Mouse (Mus musculus) CD4-positive, CD25-positive, alpha-beta regulatory T cell, adult 4 months (primary cell): ENCODE measurements around the gene Hba-a1. TPM values are rescaled to one million over a fixed set of nuclear protein-coding genes. Genes with fewer than 3 reads are reported as not detected.
"Not testable (repeated sequence)": the region's sequence is repeated elsewhere in the genome, so short reads cannot be mapped to it uniquely, and the experiment has no call there.

Experiments used
- ATAC-seq: one replicate; pipeline ENCODE4 v1.8.0; 2017
- polyA plus RNA-seq, 2 experiments: library from polyadenylated mRNA; unstranded; fragments of 100-300 nt; shearing (Covaris generic); gene quantifications; one replicate each; pipeline ENCODE4 v1.2.1; 2017

The Hba-a1 gene
- polyA plus RNA-seq, 2 experiments from 2014 or later = 3.9 to 4.5 TPM

GRCm38 (mm10) chr11:32262674-32263415 is 20.5 kb upstream of the Hba-a1 start:
- ATAC-seq = no peak

GRCm38 (mm10) chr11:32265117-32265738 is 18.1 kb upstream of the Hba-a1 start:
- no peak for ATAC-seq

GRCm38 (mm10) chr11:32266194-32266593 is 17.1 kb upstream of the Hba-a1 start:
- ATAC-seq = no peak

- no peak for ATAC-seq
Measured at GRCm38 (mm10) chr11:32266776-32267175, 16.5 kb upstream of the Hba-a1 start.

- ATAC-seq = peak; percentile 96
Measured at GRCm38 (mm10) chr11:32267188-32267884, 16.0 kb upstream of the Hba-a1 start, which contains the start of gene Nprl3. Gene Nprl3 (minus strand): TSS chr11:32267707.

GRCm38 (mm10) chr11:32267964-32268363 is 15.3 kb upstream of the Hba-a1 start:
- ATAC-seq = peak; percentile 2

GRCm38 (mm10) chr11:32268952-32269351 is 14.4 kb upstream of the Hba-a1 start:
- ATAC-seq = no peak

- no peak for ATAC-seq
Measured at GRCm38 (mm10) chr11:32271178-32271577, 12.1 kb upstream of the Hba-a1 start.

GRCm38 (mm10) chr11:32276347-32276746 is 7.0 kb upstream of the Hba-a1 start, which contains the start of gene Hba-x:
Gene Hba-x (plus strand): TSS chr11:32276400.
- ATAC-seq = no peak

- no peak for ATAC-seq
Measured at GRCm38 (mm10) chr11:32277736-32278457, 5.4 kb upstream of the Hba-a1 start.

- ATAC-seq = no peak
Measured at GRCm38 (mm10) chr11:32278458-32278957, 4.8 kb upstream of the Hba-a1 start.

GRCm38 (mm10) chr11:32280646-32281045 is 2.7 kb upstream of the Hba-a1 start:
- no peak for ATAC-seq

- ATAC-seq = no peak
Measured at GRCm38 (mm10) chr11:32281416-32282144, 1.7 kb upstream of the Hba-a1 start.

GRCm38 (mm10) chr11:32284582-32284981 is 1.3 kb downstream of the Hba-a1 start:
- ATAC-seq = not testable (repeated sequence)

- no peak for ATAC-seq
Measured at GRCm38 (mm10) chr11:32285031-32285775, 1.9 kb downstream of the Hba-a1 start.

- not testable (repeated sequence) for ATAC-seq
Measured at GRCm38 (mm10) chr11:32285887-32286286, 2.6 kb downstream of the Hba-a1 start.

GRCm38 (mm10) chr11:32286695-32287492 is 3.6 kb downstream of the Hba-a1 start, which contains the start of gene Hbq1b:
Gene Hbq1b (plus strand): TSS chr11:32286965.
- ATAC-seq = peak; percentile 70

GRCm38 (mm10) chr11:32287493-32287825 is 4.1 kb downstream of the Hba-a1 start:
- ATAC-seq = no peak

GRCm38 (mm10) chr11:32292819-32293218 is 9.5 kb downstream of the Hba-a1 start:
- ATAC-seq = not testable (repeated sequence)

GRCm38 (mm10) chr11:32293479-32293878 is 10.2 kb downstream of the Hba-a1 start:
- not testable (repeated sequence) for ATAC-seq
